Mouse (Mus musculus) liver, adult 2 months (tissue): ENCODE data around the gene Ets1. TPM values are rescaled to one million over a fixed set of nuclear protein-coding genes. Genes with fewer than 3 reads are reported as not detected.

Experiments used
- DNase-seq: peaks from one replicate; pipeline ENCODE4 v3.0.0-alpha.2; 2011; ENCODE audit warnings: low read depth, low spot score; ENCODE audit errors: extremely low read depth
- H3K27ac ChIP-seq: fragments of 200-500 bp; replicated peaks from 2 replicates; pipeline ENCODE4 v1.5.1; 2012; ENCODE audit warnings: low read depth, mild to moderate bottlenecking, control low read depth, inconsistent platforms, low read length; ENCODE audit not compliant: insufficient read depth
- H3K27me3 ChIP-seq: fragments of 200-500 bp; 2 replicates; pipeline ENCODE4 v1.6.1; 2012; ENCODE audit warnings: mild to moderate bottlenecking, moderate library complexity, low read length, inconsistent platforms; ENCODE audit not compliant: control insufficient read depth, insufficient read depth
- H3K36me3 ChIP-seq: fragments of 200-500 bp; 2 replicates; pipeline ENCODE4 v1.6.1; 2012; ENCODE audit warnings: low read length, inconsistent platforms; ENCODE audit not compliant: control insufficient read depth, insufficient read depth
- H3K4me1 ChIP-seq: fragments of 200-500 bp; 2 replicates; pipeline ENCODE4 v1.6.1; 2011; ENCODE audit warnings: low read length; ENCODE audit not compliant: control insufficient read depth, insufficient read depth
- H3K4me3 ChIP-seq: fragments of 200-500 bp; 2 replicates; pipeline ENCODE4 v1.5.1; 2011; ENCODE audit warnings: low read depth, mild to moderate bottlenecking, control low read depth, low read length, moderate library complexity; ENCODE audit not compliant: insufficient read depth
- H3K79me2 ChIP-seq: fragments of 200-500 bp; 2 replicates; pipeline ENCODE4 v1.6.1; 2012; ENCODE audit warnings: inconsistent platforms, mild to moderate bottlenecking, low read length, moderate library complexity; ENCODE audit not compliant: control insufficient read depth, insufficient read depth
- H3K9ac ChIP-seq: fragments of 200-500 bp; 2 replicates; pipeline ENCODE4 v1.6.1; 2012; ENCODE audit warnings: low read depth, mild to moderate bottlenecking, control low read depth, inconsistent platforms, low read length
- CTCF ChIP-seq: fragments of 200-500 bp; IDR thresholded peaks from 2 replicates; pipeline ENCODE4 v1.5.1; 2011; ENCODE audit warnings: low read depth, low read length, control low read depth
- POLR2A ChIP-seq: fragments of 200-500 bp; IDR thresholded peaks from 2 replicates; pipeline ENCODE4 v1.6.1; 2011; ENCODE audit warnings: low read length, control low read depth; ENCODE audit not compliant: insufficient read depth; ENCODE audit errors: extremely low read depth
- WGBS: fragments of 180-500 bp; shearing (Covaris S2); methylation state at CpG from one replicate; pipeline ENCODE4 v1.1.7; 2018; 5-methylcytosine and 5-hydroxymethylcytosine counted together
- polyA plus RNA-seq: library from polyadenylated mRNA; depleted of rRNA; stranded (reverse); fragments of >200 nt; gene quantifications from 2 replicates; pipeline ENCODE4 v1.2.3, GENCODE M21; 2012; rRNA removed
- total RNA-seq: library from RNA; depleted of rRNA; stranded (reverse); fragments of >200 nt; gene quantifications from 2 replicates; pipeline ENCODE4 v1.2.3, GENCODE M21; 2014; rRNA removed

Gene Ets1
- total and polyA plus RNA-seq, 2 experiments = 7.6 to 18.8 TPM

GRCm38 (mm10) chr9:32806106-32806505 is 170.1 kb downstream of the Ets1 start:
- no peak overlapping the region for H3K9ac ChIP-seq
- 86% methylated on average over 4 of the region's 4 CpGs for WGBS

More at GRCm38 (mm10) chr9:32806106-32806505, 170.1 kb downstream of the Ets1 start:
- no peak overlapping the region for H3K27ac ChIP-seq
- no peaks in the 10 kb centered on the region for H3K79me2 ChIP-seq
- no peak overlapping the region for H3K4me3 ChIP-seq
- H3K27me3 ChIP-seq = no peaks in the 10 kb centered on the region
- no peaks in the 10 kb centered on the region for H3K4me1 ChIP-seq
- DNase-seq = no peak
- no peaks in the 10 kb centered on the region for H3K36me3 ChIP-seq
- TF ChIP-seq CTCF (no peak), POLR2A (no peak)

Other genes starting within 250 kb of the Ets1 start
- 3.0 and 4.2 TPM in 2 replicates for gene Fli1, start 93.4 kb upstream of the Ets1 start, total RNA-seq
- gene Fli1, start 93.4 kb upstream of the Ets1 start, polyA plus RNA-seq = 1.1 and 1.6 TPM in 2 replicates